Mouse (Mus musculus) forebrain, embryonic 16.5 days (tissue): ENCODE data around the gene Gbp7. TPM values are rescaled to one million over a fixed set of nuclear protein-coding genes. Genes with fewer than 3 reads are reported as not detected.
"Not testable (repeated sequence)": the region's sequence is repeated elsewhere in the genome, so short reads cannot be mapped to it uniquely, and the experiment has no call there.

Experiments
- ATAC-seq: fragments of 200-750 bp; cut with Nextera tagmentation; 2 replicates; pipeline ENCODE4 v1.8.0; 2017; ENCODE audit warnings: mild to moderate bottlenecking, moderate library complexity
- H3K27ac ChIP-seq: fragments of 300-500 bp; sonication (generic); 2 replicates; pipeline ENCODE4 v1.5.1; 2014; ENCODE audit warnings: low read length, control low read depth
- H3K27me3 ChIP-seq: fragments of 300-500 bp; sonication (generic); replicated peaks from 2 replicates; pipeline ENCODE4 v1.6.1; 2014; ENCODE audit warnings: low read length; ENCODE audit not compliant: control insufficient read depth, insufficient read depth
- H3K36me3 ChIP-seq: fragments of 300-500 bp; sonication (generic); 2 replicates; pipeline ENCODE4 v1.6.1; 2014; ENCODE audit not compliant: control insufficient read depth, insufficient read depth
- H3K4me1 ChIP-seq: fragments of 300-500 bp; sonication (generic); replicated peaks from 2 replicates; pipeline ENCODE4 v1.6.1; 2014; ENCODE audit warnings: low read length; ENCODE audit not compliant: control insufficient read depth, insufficient read depth
- H3K4me2 ChIP-seq: fragments of 300-500 bp; sonication (generic); 2 replicates; pipeline ENCODE4 v1.6.1; 2014; ENCODE audit warnings: mild to moderate bottlenecking, low read length, control low read depth
- H3K4me3 ChIP-seq: fragments of 300-500 bp; sonication (generic); replicated peaks from 2 replicates; pipeline ENCODE4 v1.5.1; 2014; ENCODE audit warnings: mild to moderate bottlenecking, low read length, control low read depth
- H3K9ac ChIP-seq: fragments of 300-500 bp; sonication (generic); replicated peaks from 2 replicates; pipeline ENCODE4 v1.6.1; 2014; ENCODE audit warnings: low read depth, low read length, control low read depth
- H3K9me3 ChIP-seq: fragments of 300-500 bp; sonication (generic); 2 replicates; pipeline ENCODE4 v1.6.1; 2016; ENCODE audit warnings: low read length; ENCODE audit not compliant: control insufficient read depth
- WGBS: fragments of 180-500 bp; shearing (Covaris S2); extraction: QIAGEN DNeasy Blood & Tissue Kit; methylation state at CpG from one replicate; pipeline ENCODE4 v1.1.7; 2014; 5-methylcytosine and 5-hydroxymethylcytosine counted together
- polyA plus RNA-seq: library from polyadenylated mRNA; unstranded; fragments of >200 nt; fragmentation: Nextera tagmentation; extraction: Ambion mirVana; gene quantifications from 2 replicates; pipeline ENCODE4 v1.2.1, GENCODE M21; 2015

Gene Gbp7
- polyA plus RNA-seq, 1 experiment from 2014 or later = 1.4 TPM

- H3K36me3 ChIP-seq = no peaks in the 10 kb centered on the region
- H3K9ac ChIP-seq = no peak overlapping the region
- WGBS = 83% methylated on average over 11 of the region's 11 CpGs
- no peak overlapping the region for H3K27ac ChIP-seq
- no peak overlapping the region for H3K4me3 ChIP-seq
- H3K4me2 ChIP-seq = no peak overlapping the region
- 0 out of 2 replicates have a peak, but pooled peaks cover 3% of the 10 kb centered on the region for H3K4me1 ChIP-seq
- H3K27me3 ChIP-seq = no peaks in the 10 kb centered on the region
- no peak for ATAC-seq
- no peaks in the 10 kb centered on the region for H3K9me3 ChIP-seq
Measured at GRCm38 (mm10) chr3:142555623-142556022, 25.5 kb downstream of the Gbp7 start.

- ATAC-seq = no peak
- H3K4me2 ChIP-seq = peak within 1 kb of the TSS; percentile 38
- no peaks in the 10 kb centered on the region for H3K36me3 ChIP-seq
- 15% methylated on average over 3 of the region's 3 CpGs for WGBS
- H3K9ac ChIP-seq = 0 out of 2 replicates have a peak within 1 kb of the TSS, but pooled peaks have one; percentile 22
- H3K9me3 ChIP-seq = no peaks in the 10 kb centered on the region
- no peaks in the 10 kb centered on the region for H3K27me3 ChIP-seq
- H3K4me3 ChIP-seq = peak within 1 kb of the TSS; percentile 16
- no peak within 1 kb of the TSS for H3K27ac ChIP-seq
- 0 out of 2 replicates have a peak, but pooled peaks cover 3% of the 10 kb centered on the region for H3K4me1 ChIP-seq
Measured at GRCm38 (mm10) chr3:142559632-142560228, 29.6 kb downstream of the Gbp7 start, which contains the start of gene Gbp3. Gbp3 (plus strand) TSS chr3:142560026.

- 0 out of 2 replicates have a peak, but pooled peaks cover 3% of the 10 kb centered on the region for H3K4me1 ChIP-seq
- H3K9ac ChIP-seq = no peak overlapping the region
- H3K36me3 ChIP-seq = no peaks in the 10 kb centered on the region
- WGBS = 18% methylated on average over 12 of the region's 12 CpGs
- no peak overlapping the region for H3K27ac ChIP-seq
- H3K27me3 ChIP-seq = no peaks in the 10 kb centered on the region
- peak; percentile 89 for ATAC-seq
- H3K9me3 ChIP-seq = no peaks in the 10 kb centered on the region
- peak overlapping the region; percentile 16 for H3K4me3 ChIP-seq
- H3K4me2 ChIP-seq = peak overlapping the region; percentile 38
Measured at GRCm38 (mm10) chr3:142560296-142560948, 30.3 kb downstream of the Gbp7 start.

GRCm38 (mm10) chr3:142561045-142561646, 31.0 kb downstream of the Gbp7 start:
- no peak overlapping the region for H3K4me2 ChIP-seq
- H3K4me3 ChIP-seq = no peak overlapping the region
- H3K27me3 ChIP-seq = no peaks in the 10 kb centered on the region
- 92% methylated on average over 14 of the region's 14 CpGs for WGBS
- no peak overlapping the region for H3K27ac ChIP-seq
- no peak for ATAC-seq
- no peaks in the 10 kb centered on the region for H3K9me3 ChIP-seq
- no peaks in the 10 kb centered on the region for H3K36me3 ChIP-seq
- H3K9ac ChIP-seq = no peak overlapping the region
- 0 out of 2 replicates have a peak, but pooled peaks cover 3% of the 10 kb centered on the region for H3K4me1 ChIP-seq

GRCm38 (mm10) chr3:142561666-142562065, 31.5 kb downstream of the Gbp7 start:
- Histone ChIP-seq H3K27me3 (no peaks in the 10 kb centered on the region), H3K9me3 (no peaks in the 10 kb centered on the region), H3K9ac (no peak overlapping the region), H3K27ac (no peak overlapping the region), H3K4me1 (0 out of 2 replicates have a peak, but pooled peaks cover 3% of the 10 kb centered on the region), H3K4me2 (no peak overlapping the region), H3K36me3 (no peaks in the 10 kb centered on the region), H3K4me3 (no peak overlapping the region)
- WGBS = 88% methylated on average over 7 of the region's 7 CpGs
- ATAC-seq = no peak

- not testable (repeated sequence) for H3K27ac ChIP-seq, H3K27me3 ChIP-seq, H3K4me3 ChIP-seq, ATAC-seq, H3K9me3 ChIP-seq, H3K4me2 ChIP-seq, H3K36me3 ChIP-seq, H3K9ac ChIP-seq, H3K4me1 ChIP-seq
- 39% methylated on average over 5 of the region's 5 CpGs for WGBS
Measured at GRCm38 (mm10) chr3:142567490-142567889, 37.3 kb downstream of the Gbp7 start.

GRCm38 (mm10) chr3:142570738-142571137, 40.6 kb downstream of the Gbp7 start:
- no peak overlapping the region for H3K4me2 ChIP-seq
- H3K4me3 ChIP-seq = no peak overlapping the region
- ATAC-seq = no peak
- no peaks in the 10 kb centered on the region for H3K9me3 ChIP-seq
- H3K27ac ChIP-seq = no peak overlapping the region
- no peaks in the 10 kb centered on the region for H3K36me3 ChIP-seq
- H3K9ac ChIP-seq = no peak overlapping the region
- H3K4me1 ChIP-seq = no peaks in the 10 kb centered on the region
- WGBS = 90% methylated on average over 4 of the region's 4 CpGs
- H3K27me3 ChIP-seq = no peaks in the 10 kb centered on the region

GRCm38 (mm10) chr3:142577108-142577507, 47.0 kb downstream of the Gbp7 start:
- Histone ChIP-seq H3K9ac (no peak overlapping the region), H3K36me3 (no peaks in the 10 kb centered on the region), H3K4me1 (no peaks in the 10 kb centered on the region), H3K4me2 (no peak overlapping the region), H3K9me3 (no peaks in the 10 kb centered on the region), H3K27ac (no peak overlapping the region), H3K27me3 (no peaks in the 10 kb centered on the region), H3K4me3 (no peak overlapping the region)
- ATAC-seq = no peak
- WGBS = 92% methylated on average over 3 of the region's 3 CpGs

GRCm38 (mm10) chr3:142578342-142578741, 48.2 kb downstream of the Gbp7 start:
- ATAC-seq = no peak
- H3K4me1 ChIP-seq = no peaks in the 10 kb centered on the region
- H3K36me3 ChIP-seq = no peaks in the 10 kb centered on the region
- no peak overlapping the region for H3K4me2 ChIP-seq
- H3K9ac ChIP-seq = no peak overlapping the region
- no peaks in the 10 kb centered on the region for H3K9me3 ChIP-seq
- H3K27ac ChIP-seq = no peak overlapping the region
- no peak overlapping the region for H3K4me3 ChIP-seq
- 91% methylated on average over 4 of the region's 4 CpGs for WGBS
- H3K27me3 ChIP-seq = no peaks in the 10 kb centered on the region
